Mouse (Mus musculus) embryonic fibroblast, embryonic 13.5 days (primary cell): ENCODE measurements around the gene Itga3.

Experiments used
- CTCF ChIP-seq: IDR thresholded peaks from 2 replicates; pipeline ENCODE4 v1.5.1; 2011; ENCODE audit warnings: mild to moderate bottlenecking, control low read depth, low read length, moderate library complexity, borderline replicate concordance; ENCODE audit not compliant: insufficient read depth
- POLR2A ChIP-seq: IDR thresholded peaks from 2 replicates; pipeline ENCODE4 v1.6.1; 2011; ENCODE audit warnings: low read depth, mild to moderate bottlenecking, control low read depth, low read length, moderate library complexity

DNA sequence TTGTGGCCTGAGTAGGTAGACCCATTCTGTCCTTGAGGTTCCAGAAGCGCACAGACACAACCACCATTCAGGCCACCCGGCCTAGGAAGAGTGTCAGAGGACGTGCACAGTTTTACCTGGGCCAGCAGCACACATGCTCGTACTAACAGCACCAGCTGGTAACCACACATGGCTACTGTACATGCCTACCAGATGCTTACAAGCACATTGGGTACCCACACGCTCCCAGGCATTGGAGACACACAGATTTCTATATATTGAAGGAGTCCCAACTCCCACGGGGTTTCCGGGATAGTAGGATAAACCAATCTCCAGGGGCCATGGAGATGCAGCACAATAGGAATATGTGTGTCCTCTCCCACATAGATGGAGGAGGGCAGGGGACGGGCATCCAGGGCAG, 73.9 kb downstream of the Itga3 start:
- TF ChIP-seq POLR2A (no peak), CTCF (no peak)
